Comparison of ENCODE assay signal across 19 mouse cellular contexts in genomic region chr1:86612081-86612480, GRCm38 (mm10). TPM values are rescaled to one million over a fixed set of nuclear protein-coding genes. Genes with fewer than 3 reads are reported as not detected.
"Had no signal": no experiment of that assay in that cellular context is flagged by ENCODE, and none has a peak within 500 bp of the region (broad histone marks: within the 10 kb centered on the region; RNA-seq: fewer than 3 reads in every experiment).

No protein-coding gene starts in this region.

- H3K4me2 ChIP-seq: lung, embryonic 15.5 days; midbrain, embryonic 11.5 days; midbrain, embryonic 15.5 days; neural tube, embryonic 13.5 days had no signal

- H3K9me3 ChIP-seq: limb, embryonic 10.5 days; lung, embryonic 15.5 days; megakaryocyte, embryonic 14.5 days; midbrain, embryonic 15.5 days; neural tube, embryonic 13.5 days had no signal

- DNase-seq: kidney, adult 8-10 months; kidney, postnatal 36 days; lung, postnatal 14 days; retina, postnatal 1 day; right cerebral cortex, postnatal 4 days; spleen, adult 18-20 months; thymus, adult 2 months; thymus, postnatal 25 days had no signal

- ATAC-seq: intestine, embryonic 16.5 days; midbrain, embryonic 15.5 days had no signal

- H3K4me3 ChIP-seq: left cerebral cortex, adult 2 months; limb, embryonic 10.5 days; lung, embryonic 15.5 days; megakaryocyte, embryonic 14.5 days; midbrain, embryonic 15.5 days; neural tube, embryonic 13.5 days had no signal

- H3K4me1 ChIP-seq: limb, embryonic 10.5 days; lung, embryonic 15.5 days; midbrain, embryonic 15.5 days; neural tube, embryonic 13.5 days had no signal

- H3K9ac ChIP-seq: lung, embryonic 15.5 days; midbrain, embryonic 15.5 days; neural tube, embryonic 13.5 days had no signal

- H3K27me3 ChIP-seq: lung, embryonic 15.5 days; megakaryocyte, embryonic 14.5 days; midbrain, embryonic 15.5 days; neural tube, embryonic 13.5 days had no signal

- H3K27ac ChIP-seq: left cerebral cortex, adult 2 months; limb, embryonic 10.5 days; lung, embryonic 15.5 days; macrophage; midbrain, embryonic 15.5 days; neural tube, embryonic 13.5 days had no signal

RNA-seq across cellular contexts. Expression of gene Nppc, which starts 58.3 kb away (rescaled TPM):
- total RNA-seq: monocyte, adult 5-6 weeks had no signal
- polyA plus RNA-seq: liver, embryonic 16.5 days; macrophage had no signal
